Mouse (Mus musculus) liver, postnatal 0 days (tissue): ENCODE results near the gene Olfr1344. TPM values are rescaled to one million over a fixed set of nuclear protein-coding genes. Genes with fewer than 3 reads are reported as not detected.
"Not testable (repeated sequence)": the region's sequence is repeated elsewhere in the genome, so short reads cannot be mapped to it uniquely, and the experiment has no call there.

ENCODE experiments used
- ATAC-seq: fragments of 200-750 bp; cut with Nextera tagmentation; 2 replicates; pipeline ENCODE4 v1.8.0; 2017; ENCODE audit warnings: mild to moderate bottlenecking, moderate library complexity
- DNase-seq: peaks from one replicate; pipeline ENCODE4 v3.0.0-alpha.2; 2016
- H3K27ac ChIP-seq: fragments of 300-500 bp; sonication (generic); 2 replicates; pipeline ENCODE4 v1.5.1; 2014; ENCODE audit warnings: antibody characterized with exemption, moderate library complexity, mild to moderate bottlenecking, low read depth
- H3K27me3 ChIP-seq: fragments of 300-500 bp; sonication (generic); 2 replicates; pipeline ENCODE4 v1.6.1; 2014; ENCODE audit warnings: low read length, control low read depth, mixed read lengths; ENCODE audit not compliant: insufficient read depth
- H3K36me3 ChIP-seq: fragments of 300-500 bp; sonication (generic); replicated peaks from 2 replicates; pipeline ENCODE4 v1.6.1; 2014; ENCODE audit warnings: mild to moderate bottlenecking, control low read depth, low read length, moderate library complexity, mixed read lengths; ENCODE audit not compliant: insufficient read depth
- H3K4me1 ChIP-seq: fragments of 300-500 bp; sonication (generic); 2 replicates; pipeline ENCODE4 v1.6.1; 2014; ENCODE audit warnings: antibody characterized with exemption, mild to moderate bottlenecking, control low read depth; ENCODE audit not compliant: insufficient read depth
- H3K4me2 ChIP-seq: fragments of 300-500 bp; sonication (generic); 2 replicates; pipeline ENCODE4 v1.6.1; 2014; ENCODE audit warnings: low read depth, mild to moderate bottlenecking, low read length, moderate library complexity, mixed read lengths
- H3K4me3 ChIP-seq: fragments of 300-500 bp; sonication (generic); 2 replicates; pipeline ENCODE4 v1.5.1; 2014; ENCODE audit warnings: low read depth, low read length
- H3K9ac ChIP-seq: fragments of 300-500 bp; sonication (generic); replicated peaks from 2 replicates; pipeline ENCODE4 v1.6.1; 2014; ENCODE audit warnings: mild to moderate bottlenecking, moderate library complexity
- H3K9me3 ChIP-seq: fragments of 300-500 bp; sonication (generic); 2 replicates; pipeline ENCODE4 v1.6.1; 2016; ENCODE audit warnings: mild to moderate bottlenecking, control low read depth, low read length, mixed read lengths
- CTCF ChIP-seq: sonication (generic); IDR thresholded peaks from 2 replicates; pipeline ENCODE4 v1.5.1; 2016; ENCODE audit warnings: antibody characterized with exemption, low read depth
- EP300 ChIP-seq: IDR thresholded peaks from 2 replicates; pipeline ENCODE4 v1.6.1; 2016; ENCODE audit warnings: antibody characterized with exemption, low read depth, mild to moderate bottlenecking
- WGBS: fragments of 180-500 bp; shearing (Covaris S2); extraction: QIAGEN DNeasy Blood & Tissue Kit; methylation state at CpG from one replicate; pipeline ENCODE4 v1.1.7; 2014; ENCODE audit not compliant: insufficient replicate concordance; 5-methylcytosine and 5-hydroxymethylcytosine counted together
- polyA plus RNA-seq: library from polyadenylated mRNA; unstranded; fragments of >200 nt; fragmentation: Nextera tagmentation; extraction: Ambion mirVana; gene quantifications from 2 replicates; pipeline ENCODE4 v1.2.1, GENCODE M21; 2015

Gene Olfr1344
- polyA plus RNA-seq, 1 experiment from 2014 or later, result not detected

GRCm38 (mm10) chr7:6447771-6448170, 9.3 kb downstream of the Olfr1344 start:
- no peaks in the 10 kb centered on the region for H3K36me3 ChIP-seq
- WGBS, result 30% methylated on average over 5 of the region's 5 CpGs
- H3K27ac ChIP-seq, result no peak overlapping the region
- DNase-seq (no peak), ATAC-seq (no peak)
- H3K4me2 ChIP-seq, result no peak overlapping the region
- no peak overlapping the region for H3K4me3 ChIP-seq
- H3K27me3 ChIP-seq, result no peaks in the 10 kb centered on the region
- no peak overlapping the region for H3K9ac ChIP-seq
- no peak for TF ChIP-seq EP300
- no peak for TF ChIP-seq CTCF
- H3K4me1 ChIP-seq, result no peaks in the 10 kb centered on the region
- no peaks in the 10 kb centered on the region; the same call in 1 of the 2 replicates for H3K9me3 ChIP-seq

- no peaks in the 10 kb centered on the region for H3K36me3 ChIP-seq
- H3K27me3 ChIP-seq, result no peaks in the 10 kb centered on the region
- no peak within 1 kb of the TSS for H3K4me3 ChIP-seq
- H3K9me3 ChIP-seq, result no peaks in the 10 kb centered on the region
- TF ChIP-seq CTCF (no peak), EP300 (no peak)
- ATAC-seq (no peak), DNase-seq (no peak)
- H3K4me1 ChIP-seq, result no peaks in the 10 kb centered on the region
- H3K27ac ChIP-seq, result no peak within 1 kb of the TSS
- no peak within 1 kb of the TSS for H3K9ac ChIP-seq
- H3K4me2 ChIP-seq, result no peak within 1 kb of the TSS
Measured at GRCm38 (mm10) chr7:6455868-6456267, 17.4 kb downstream of the Olfr1344 start, which contains the start of gene Olfr1336. TSS of gene Olfr1336 (plus strand) at chr7:6456168.

GRCm38 (mm10) chr7:6456399-6456798, 17.9 kb downstream of the Olfr1344 start:
- Histone ChIP-seq H3K4me3 (no peak overlapping the region), H3K9me3 (no peaks in the 10 kb centered on the region), H3K27me3 (no peaks in the 10 kb centered on the region), H3K4me2 (no peak overlapping the region), H3K9ac (no peak overlapping the region), H3K27ac (no peak overlapping the region), H3K36me3 (no peaks in the 10 kb centered on the region), H3K4me1 (no peaks in the 10 kb centered on the region)
- TF ChIP-seq CTCF (no peak), EP300 (no peak)
- DNase-seq (no peak), ATAC-seq (no peak)
- 34% methylated on average over 3 of the region's 3 CpGs for WGBS

GRCm38 (mm10) chr7:6466951-6467350, 28.5 kb downstream of the Olfr1344 start, which contains the start of gene Olfr1346:
TSS of gene Olfr1346 (plus strand) at chr7:6467101.
- Histone ChIP-seq H3K27ac (no peak within 1 kb of the TSS), H3K9ac (no peak within 1 kb of the TSS), H3K4me1 (no peaks in the 10 kb centered on the region), H3K36me3 (no peaks in the 10 kb centered on the region), H3K4me2 (no peak within 1 kb of the TSS), H3K4me3 (no peak within 1 kb of the TSS), H3K9me3 (no peaks in the 10 kb centered on the region), H3K27me3 (no peaks in the 10 kb centered on the region)
- ATAC-seq, result no peak
- TF ChIP-seq EP300, result no peak
- no peak for TF ChIP-seq CTCF
- no peak for DNase-seq

DNA sequence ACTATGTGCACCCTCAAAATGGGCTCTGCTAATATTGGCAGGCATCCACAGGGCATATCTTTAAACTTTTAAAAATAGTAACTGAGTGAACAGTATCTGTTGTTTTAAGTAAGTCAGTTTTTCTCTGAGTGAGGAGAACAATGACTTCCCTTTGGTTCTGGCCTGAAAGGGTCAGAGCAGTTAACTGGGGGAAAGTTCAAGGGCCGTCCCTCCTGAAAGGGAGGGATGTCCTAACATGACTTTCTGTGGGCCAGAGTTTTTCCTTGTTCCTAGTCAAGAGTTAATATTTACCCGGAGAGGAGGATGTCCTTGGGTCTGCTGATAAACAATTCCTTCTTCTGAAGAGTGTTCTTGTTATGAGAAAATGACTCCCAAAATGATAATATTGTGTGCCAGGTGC, 39.1 kb downstream of the Olfr1344 start:
- H3K4me1 ChIP-seq, H3K9ac ChIP-seq, H3K36me3 ChIP-seq, H3K4me2 ChIP-seq, H3K27ac ChIP-seq, DNase-seq, H3K27me3 ChIP-seq, ATAC-seq, H3K4me3 ChIP-seq, H3K9me3 ChIP-seq: not testable (repeated sequence)
- 70% methylated on average over 2 of the region's 2 CpGs for WGBS

DNA sequence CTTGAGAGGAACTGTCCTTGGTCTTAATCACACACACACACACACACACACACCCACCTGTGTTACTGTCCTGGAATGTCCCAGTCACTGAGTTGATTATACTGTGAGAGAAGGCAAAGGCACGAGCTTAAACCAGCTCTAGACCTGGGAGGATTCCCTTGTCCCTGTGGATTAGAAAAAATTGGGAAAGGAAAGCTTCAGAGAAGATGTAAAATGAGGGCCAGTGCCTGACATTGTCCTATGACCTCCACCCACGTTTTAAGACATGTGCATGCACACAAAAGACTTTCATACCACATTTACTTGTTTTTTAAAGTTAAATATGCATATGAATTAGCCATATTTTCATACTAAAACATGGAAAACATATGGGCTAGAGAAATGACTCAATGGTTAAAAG, 48.4 kb downstream of the Olfr1344 start, which contains the start of gene Olfr5:
TSS of gene Olfr5 (minus strand) at position 101 of the 400 bp plus-strand sequence.
- Histone ChIP-seq H3K27ac (no peak within 1 kb of the TSS), H3K4me2 (no peak within 1 kb of the TSS), H3K27me3 (no peaks in the 10 kb centered on the region), H3K4me3 (no peak within 1 kb of the TSS), H3K36me3 (no peaks in the 10 kb centered on the region), H3K9ac (no peak within 1 kb of the TSS), H3K4me1 (no peaks in the 10 kb centered on the region), H3K9me3 (no peaks in the 10 kb centered on the region)
- DNase-seq, result no peak
- WGBS, result 17% methylated on average over 2 of the region's 2 CpGs
- TF ChIP-seq CTCF (no peak), EP300 (no peak)
- no peak for ATAC-seq

Other genes starting within 250 kb of the Olfr1344 start
- not detected in 2 replicates for gene Galp, start 241.6 kb upstream of the Olfr1344 start, polyA plus RNA-seq
- gene Zscan5b, start 216.4 kb upstream of the Olfr1344 start, polyA plus RNA-seq, result not detected in 2 replicates
- not detected in 2 replicates for gene Epp13, start 186.0 kb upstream of the Olfr1344 start, polyA plus RNA-seq
- gene Zfp667, start 152.1 kb upstream of the Olfr1344 start, polyA plus RNA-seq, result 1.1 and 1.4 TPM in 2 replicates
- 0.36 and 0.41 TPM in 2 replicates for gene Zfp583, start 107.4 kb upstream of the Olfr1344 start, polyA plus RNA-seq
- gene Gm3854, start 94.9 kb upstream of the Olfr1344 start, polyA plus RNA-seq, result 0.06 TPM in 1 of 2 replicates, not detected in the other
- 0.25 and 0.46 TPM in 2 replicates for gene Zfp78, start 75.4 kb upstream of the Olfr1344 start, polyA plus RNA-seq
- 0.75 and 0.86 TPM in 2 replicates for gene Zfp28, start 55.4 kb upstream of the Olfr1344 start, polyA plus RNA-seq
- gene Smim17, start 40.0 kb upstream of the Olfr1344 start, polyA plus RNA-seq, result not detected in 2 replicates
- not detected in 2 replicates for gene Gm20715, start 28.4 kb upstream of the Olfr1344 start, polyA plus RNA-seq
- not detected in 2 replicates for gene Olfr1336, start 17.5 kb downstream of the Olfr1344 start, polyA plus RNA-seq
- not detected in 2 replicates for gene Olfr1346, start 28.4 kb downstream of the Olfr1344 start, polyA plus RNA-seq
- gene Olfr5, start 48.3 kb downstream of the Olfr1344 start, polyA plus RNA-seq, result not detected in 2 replicates
- not detected in 2 replicates for gene Olfr1347, start 61.1 kb downstream of the Olfr1344 start, polyA plus RNA-seq
- not detected in 2 replicates for gene Olfr1348, start 70.1 kb downstream of the Olfr1344 start, polyA plus RNA-seq
- gene Olfr1349, start 84.3 kb downstream of the Olfr1344 start, polyA plus RNA-seq, result not detected in 2 replicates
- not detected in 2 replicates for gene Olfr1350, start 126.2 kb downstream of the Olfr1344 start, polyA plus RNA-seq